Mouse (Mus musculus): Measurements from ENCODE around the gene Slc35f4. TPM values are rescaled to one million over a fixed set of nuclear protein-coding genes. Genes with fewer than 3 reads are reported as not detected.

The Slc35f4 gene
- polyA plus RNA-seq (2015; fragmentation: Nextera tagmentation; extraction: Ambion mirVana): 19.2 and 23.3 TPM in 2 replicates

DNA sequence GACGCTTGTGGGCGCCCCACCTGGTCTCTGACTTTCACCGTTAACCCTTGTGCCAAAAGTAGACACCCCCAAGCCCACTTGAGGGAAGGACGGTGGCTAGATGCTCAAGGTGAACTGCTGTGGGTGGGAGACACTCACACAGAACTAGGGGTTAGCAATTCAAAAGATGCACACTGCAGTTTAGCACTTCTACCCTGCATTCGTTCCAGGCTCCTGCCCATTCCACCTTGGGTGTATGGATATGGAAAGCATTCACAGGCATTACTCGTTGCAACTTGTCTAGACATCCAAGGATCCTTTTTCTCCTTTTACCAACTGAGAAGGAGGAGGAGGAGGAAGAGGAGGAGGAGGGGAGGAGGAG, at the start of gene Slc35f4:
TSS of gene Slc35f4 (minus strand) at position 116 of the 361 bp plus-strand sequence.
- 5% methylated on average over 6 of the region's 6 CpGs for WGBS
- peak within 1 kb of the TSS; percentile 76 for H3K27ac ChIP-seq (ENCODE audit: low read length)

DNA sequence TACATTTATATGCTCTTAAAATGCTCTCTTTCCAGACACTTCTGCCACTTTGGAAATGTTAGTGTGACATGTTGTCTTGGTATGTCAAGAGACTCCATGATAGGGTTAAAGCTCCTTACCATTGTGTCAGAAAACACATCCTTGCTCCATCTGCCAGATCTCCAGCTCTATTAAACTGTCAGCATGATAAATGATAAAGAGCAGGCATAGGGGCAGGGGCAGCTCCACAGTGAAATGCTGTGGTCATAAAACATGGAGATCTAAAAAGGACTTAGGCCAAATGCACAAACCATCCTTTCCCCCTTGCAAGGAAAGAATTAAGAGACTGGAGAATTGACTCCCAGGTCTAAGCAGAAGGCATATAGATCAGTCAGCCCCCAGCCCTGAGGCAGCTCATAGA, 42.5 kb upstream of the Slc35f4 start:
- Histone ChIP-seq H3K27me3 (ENCODE audit: control insufficient read depth, insufficient read depth, low read depth, low read length) (no peaks in the 10 kb centered on the region), H3K4me2 (ENCODE audit: low read length) (no peak overlapping the region), H3K9ac (ENCODE audit: low read depth, low read length) (no peak overlapping the region), H3K27ac (ENCODE audit: low read length) (no peak overlapping the region), H3K36me3 (ENCODE audit: control insufficient read depth, insufficient read depth, low read length) (no peaks in the 10 kb centered on the region), H3K9me3 (replicated peaks; ENCODE audit: control insufficient read depth, low read length, poor library complexity, severe bottlenecking) (no peaks in the 10 kb centered on the region), H3K4me3 (ENCODE audit: low read depth, low read length) (no peak overlapping the region), H3K4me1 (ENCODE audit: control insufficient read depth, insufficient read depth, low read length) (no peaks in the 10 kb centered on the region)
- ATAC-seq: no peak

More for the DNA sequence above, at the start of gene Slc35f4:
- H3K4me1 ChIP-seq (ENCODE audit: control insufficient read depth, insufficient read depth, low read length): peaks cover 6% of the 10 kb centered on the region
- ATAC-seq: peak; percentile 73; the same call in 1 of the 2 replicates
- peak within 1 kb of the TSS; percentile 82 for H3K4me2 ChIP-seq (ENCODE audit: low read length)
- no peaks in the 10 kb centered on the region for H3K9me3 ChIP-seq (replicated peaks; ENCODE audit: control insufficient read depth, low read length, poor library complexity, severe bottlenecking)
- peak within 1 kb of the TSS; percentile 82 for H3K9ac ChIP-seq (ENCODE audit: low read depth, low read length)
- no peaks in the 10 kb centered on the region for H3K36me3 ChIP-seq (ENCODE audit: control insufficient read depth, insufficient read depth, low read length)
- H3K4me3 ChIP-seq (ENCODE audit: low read depth, low read length): peak within 1 kb of the TSS; percentile 63
- H3K27me3 ChIP-seq (ENCODE audit: control insufficient read depth, insufficient read depth, low read depth, low read length): no peaks in the 10 kb centered on the region; the same call in 1 of the 2 replicates

DNA sequence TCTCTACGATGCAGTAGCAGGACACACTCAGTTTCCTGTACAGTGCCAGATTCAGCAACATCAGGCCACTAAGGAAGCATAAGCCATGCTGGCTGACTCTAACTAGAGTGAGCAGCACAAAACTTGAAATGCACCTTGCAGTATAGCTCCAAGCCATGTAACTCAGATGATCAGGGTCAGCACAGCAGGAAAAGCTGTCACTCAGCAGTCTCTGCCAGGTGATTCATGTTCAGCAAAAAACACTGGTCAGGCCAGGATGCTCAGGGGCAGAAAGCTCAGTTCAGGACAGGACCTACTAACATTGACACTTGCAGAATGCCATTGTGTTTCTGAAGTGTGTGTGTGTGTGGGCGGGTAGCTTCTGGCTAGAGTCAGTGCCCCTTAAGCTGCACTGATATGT, 34.9 kb upstream of the Slc35f4 start:
- no peak for ATAC-seq
- Histone ChIP-seq H3K27me3 (ENCODE audit: control insufficient read depth, insufficient read depth, low read depth, low read length) (no peaks in the 10 kb centered on the region), H3K27ac (ENCODE audit: low read length) (no peak overlapping the region), H3K36me3 (ENCODE audit: control insufficient read depth, insufficient read depth, low read length) (no peaks in the 10 kb centered on the region), H3K4me3 (ENCODE audit: low read depth, low read length) (no peak overlapping the region), H3K4me2 (ENCODE audit: low read length) (no peak overlapping the region), H3K9ac (ENCODE audit: low read depth, low read length) (no peak overlapping the region), H3K9me3 (replicated peaks; ENCODE audit: control insufficient read depth, low read length, poor library complexity, severe bottlenecking) (no peaks in the 10 kb centered on the region), H3K4me1 (ENCODE audit: control insufficient read depth, insufficient read depth, low read length) (peaks cover 2% of the 10 kb centered on the region; the same call in 1 of the 2 replicates)
- WGBS: 81% methylated on average over 2 of the region's 2 CpGs

DNA sequence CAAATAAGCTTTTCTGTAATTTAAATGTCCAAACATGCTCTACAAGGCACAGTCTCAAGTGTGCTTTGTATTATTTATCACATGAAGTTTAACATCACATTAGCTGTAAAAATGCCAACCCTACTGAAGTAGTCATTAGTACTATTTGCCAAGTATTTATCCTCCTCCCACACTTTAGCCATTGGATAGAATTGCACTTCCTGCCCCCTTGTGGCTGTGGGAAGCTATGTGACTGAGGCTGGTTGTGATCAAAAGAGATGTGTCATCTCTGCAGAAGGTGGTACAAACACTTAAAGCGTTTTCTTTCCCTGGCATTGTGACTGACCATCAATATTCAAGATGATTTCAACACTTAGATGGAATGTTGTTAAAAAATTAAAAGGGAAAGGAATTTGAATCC, 14.3 kb upstream of the Slc35f4 start:
- 40% methylated on average over 1 of the region's 1 CpGs for WGBS
- Histone ChIP-seq H3K27me3 (ENCODE audit: control insufficient read depth, insufficient read depth, low read depth, low read length) (no peaks in the 10 kb centered on the region), H3K9me3 (replicated peaks; ENCODE audit: control insufficient read depth, low read length, poor library complexity, severe bottlenecking) (no peaks in the 10 kb centered on the region)

DNA sequence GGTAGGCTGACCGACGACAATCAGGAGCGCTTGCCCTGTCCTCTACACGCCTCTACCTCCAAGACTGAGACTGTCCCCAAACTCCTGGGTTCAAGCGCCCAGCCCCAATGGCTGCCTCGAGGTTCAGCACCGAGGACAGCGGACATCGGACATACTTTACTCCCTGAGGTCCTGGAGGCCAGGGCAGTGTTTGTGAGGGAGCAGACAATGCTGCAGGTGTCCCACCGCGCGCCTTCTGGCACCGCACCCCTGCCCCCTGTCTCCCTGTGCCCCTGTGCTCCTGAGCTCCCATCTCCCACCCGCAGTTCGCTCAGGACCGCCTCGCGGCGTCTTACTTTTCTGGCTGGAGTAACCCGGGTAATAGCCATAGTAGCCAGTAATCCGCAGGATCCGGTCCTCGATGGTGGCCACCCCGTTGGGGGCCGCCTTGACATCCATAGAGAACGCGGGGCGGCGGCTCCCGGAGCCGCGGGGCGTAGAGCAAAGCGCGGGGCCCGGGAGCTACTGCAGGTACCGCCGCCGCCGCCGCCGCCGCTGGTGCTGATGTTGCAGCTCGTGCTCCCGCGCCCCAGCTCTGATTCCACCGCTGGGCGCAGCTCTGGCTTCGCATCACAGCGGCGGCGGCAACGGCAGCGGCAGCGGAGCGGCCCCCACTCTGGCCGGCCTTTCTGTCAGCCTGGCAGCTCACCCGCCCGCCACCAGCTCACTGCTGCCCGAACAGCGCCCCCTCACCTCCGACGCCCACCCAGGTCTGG, 493 bp downstream of the Slc35f4 start:
- under 1% methylated on average over 52 of the region's 63 CpGs for WGBS
- H3K27ac ChIP-seq (ENCODE audit: low read length): peak overlapping the region; percentile 76

More for the DNA sequence above, 14.3 kb upstream of the Slc35f4 start:
- H3K9ac ChIP-seq (ENCODE audit: low read depth, low read length): no peak overlapping the region
- H3K27ac ChIP-seq (ENCODE audit: low read length): no peak overlapping the region
- H3K4me3 ChIP-seq (ENCODE audit: low read depth, low read length): no peak overlapping the region
- H3K4me2 ChIP-seq (ENCODE audit: low read length): no peak overlapping the region
- H3K4me1 ChIP-seq (ENCODE audit: control insufficient read depth, insufficient read depth, low read length): no peaks in the 10 kb centered on the region
- H3K36me3 ChIP-seq (ENCODE audit: control insufficient read depth, insufficient read depth, low read length): no peaks in the 10 kb centered on the region
- no peak for ATAC-seq

DNA sequence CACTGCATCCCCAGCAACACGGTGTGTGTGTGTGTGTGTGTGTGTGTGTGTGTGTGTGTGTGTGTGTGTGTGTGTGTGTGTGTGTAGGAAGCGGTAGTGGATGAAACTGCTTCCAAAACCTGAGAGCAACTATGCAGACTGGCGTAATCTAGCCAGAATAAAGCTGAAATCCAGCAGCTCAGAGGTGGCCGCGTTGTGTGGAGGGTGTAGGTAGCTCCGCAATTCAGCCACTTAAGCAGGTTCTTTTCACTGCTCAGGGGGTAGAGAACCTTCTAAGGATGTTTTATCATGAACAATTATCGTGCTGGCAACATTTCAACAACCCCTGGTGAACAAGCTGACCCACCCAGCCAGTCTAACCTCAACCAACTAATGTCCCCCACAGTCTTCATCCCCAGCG, 1.2 kb downstream of the Slc35f4 start:
- Histone ChIP-seq H3K36me3 (ENCODE audit: control insufficient read depth, insufficient read depth, low read length) (no peaks in the 10 kb centered on the region), H3K9ac (ENCODE audit: low read depth, low read length) (peak overlapping the region; percentile 82), H3K4me1 (ENCODE audit: control insufficient read depth, insufficient read depth, low read length) (peaks cover 6% of the 10 kb centered on the region), H3K4me2 (ENCODE audit: low read length) (peak overlapping the region; percentile 82), H3K27ac (ENCODE audit: low read length) (peak overlapping the region; percentile 76; the same call in 1 of the 2 replicates), H3K27me3 (ENCODE audit: control insufficient read depth, insufficient read depth, low read depth, low read length) (no peaks in the 10 kb centered on the region; the same call in 1 of the 2 replicates), H3K9me3 (replicated peaks; ENCODE audit: control insufficient read depth, low read length, poor library complexity, severe bottlenecking) (no peaks in the 10 kb centered on the region), H3K4me3 (ENCODE audit: low read depth, low read length) (peak overlapping the region; percentile 63)
- 54% methylated on average over 8 of the region's 8 CpGs for WGBS
- 0 out of 2 replicates have a peak, but pooled peaks have one; percentile 43 for ATAC-seq

More for the DNA sequence above, 493 bp downstream of the Slc35f4 start:
- Histone ChIP-seq H3K4me1 (ENCODE audit: control insufficient read depth, insufficient read depth, low read length) (peaks cover 6% of the 10 kb centered on the region), H3K9ac (ENCODE audit: low read depth, low read length) (peak overlapping the region; percentile 82), H3K27me3 (ENCODE audit: control insufficient read depth, insufficient read depth, low read depth, low read length) (no peaks in the 10 kb centered on the region; the same call in 1 of the 2 replicates), H3K4me2 (ENCODE audit: low read length) (peak overlapping the region; percentile 82), H3K4me3 (ENCODE audit: low read depth, low read length) (peak overlapping the region; percentile 63), H3K9me3 (replicated peaks; ENCODE audit: control insufficient read depth, low read length, poor library complexity, severe bottlenecking) (no peaks in the 10 kb centered on the region), H3K36me3 (ENCODE audit: control insufficient read depth, insufficient read depth, low read length) (no peaks in the 10 kb centered on the region)
- ATAC-seq: peak; percentile 88

DNA sequence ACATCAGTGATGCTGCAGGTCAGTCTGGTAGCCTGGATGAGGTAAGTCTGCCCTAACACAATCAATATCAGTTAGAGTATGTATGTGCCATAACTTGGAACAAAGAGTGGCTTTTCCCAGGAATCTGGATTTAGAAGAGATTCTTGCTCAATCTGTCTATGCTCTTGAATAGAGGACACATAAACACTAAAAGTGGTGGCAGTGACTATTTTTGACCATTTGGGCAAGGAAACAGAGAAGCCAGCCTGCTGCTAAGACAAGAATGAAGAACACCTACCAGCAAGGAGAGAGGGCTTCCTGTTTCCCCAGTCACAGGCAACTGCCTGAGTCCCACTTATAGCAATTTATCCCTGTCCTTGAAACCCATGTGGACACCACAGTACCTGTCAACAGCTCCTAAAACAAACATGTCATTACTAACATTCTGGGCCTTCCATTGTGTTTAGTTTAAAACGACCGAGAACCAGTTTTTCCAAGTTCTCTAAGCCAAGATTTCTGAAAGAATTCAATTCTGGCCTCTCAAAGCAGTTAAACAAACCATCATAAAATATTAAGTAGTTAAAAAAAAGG, 10.7 kb downstream of the Slc35f4 start:
- Histone ChIP-seq H3K4me3 (ENCODE audit: low read depth, low read length) (no peak overlapping the region), H3K4me1 (ENCODE audit: control insufficient read depth, insufficient read depth, low read length) (no peaks in the 10 kb centered on the region), H3K27ac (ENCODE audit: low read length) (no peak overlapping the region), H3K9ac (ENCODE audit: low read depth, low read length) (no peak overlapping the region), H3K36me3 (ENCODE audit: control insufficient read depth, insufficient read depth, low read length) (no peaks in the 10 kb centered on the region), H3K9me3 (replicated peaks; ENCODE audit: control insufficient read depth, low read length, poor library complexity, severe bottlenecking) (no peaks in the 10 kb centered on the region), H3K4me2 (ENCODE audit: low read length) (no peak overlapping the region), H3K27me3 (ENCODE audit: control insufficient read depth, insufficient read depth, low read depth, low read length) (no peaks in the 10 kb centered on the region)
- 90% methylated on average over 2 of the region's 2 CpGs for WGBS
- no peak for ATAC-seq

DNA sequence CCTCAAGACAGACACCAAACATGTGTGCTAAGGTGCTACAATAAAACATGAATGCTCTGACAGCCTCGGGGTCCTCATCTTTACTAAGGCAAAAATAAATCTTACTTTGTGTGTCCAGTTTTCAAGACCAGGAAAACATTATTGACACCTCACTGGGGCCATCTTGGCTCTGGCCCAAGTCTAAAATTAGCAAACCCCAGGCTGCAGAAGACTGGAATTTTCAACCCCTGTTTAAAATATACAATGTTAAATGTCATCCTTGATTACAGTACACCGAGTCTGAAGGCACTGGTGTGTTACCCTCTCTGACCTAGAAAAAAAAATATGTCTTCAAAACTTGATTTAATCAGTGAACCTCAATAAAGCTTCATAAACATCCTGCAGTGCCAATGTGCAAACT, 11.7 kb downstream of the Slc35f4 start:
- Histone ChIP-seq H3K27me3 (ENCODE audit: control insufficient read depth, insufficient read depth, low read depth, low read length) (no peaks in the 10 kb centered on the region), H3K9me3 (replicated peaks; ENCODE audit: control insufficient read depth, low read length, poor library complexity, severe bottlenecking) (no peaks in the 10 kb centered on the region), H3K4me3 (ENCODE audit: low read depth, low read length) (no peak overlapping the region), H3K4me1 (ENCODE audit: control insufficient read depth, insufficient read depth, low read length) (no peaks in the 10 kb centered on the region), H3K36me3 (ENCODE audit: control insufficient read depth, insufficient read depth, low read length) (no peaks in the 10 kb centered on the region), H3K9ac (ENCODE audit: low read depth, low read length) (no peak overlapping the region), H3K4me2 (ENCODE audit: low read length) (no peak overlapping the region), H3K27ac (ENCODE audit: low read length) (no peak overlapping the region)
- ATAC-seq: no peak
- 77% methylated on average over 2 of the region's 2 CpGs for WGBS

DNA sequence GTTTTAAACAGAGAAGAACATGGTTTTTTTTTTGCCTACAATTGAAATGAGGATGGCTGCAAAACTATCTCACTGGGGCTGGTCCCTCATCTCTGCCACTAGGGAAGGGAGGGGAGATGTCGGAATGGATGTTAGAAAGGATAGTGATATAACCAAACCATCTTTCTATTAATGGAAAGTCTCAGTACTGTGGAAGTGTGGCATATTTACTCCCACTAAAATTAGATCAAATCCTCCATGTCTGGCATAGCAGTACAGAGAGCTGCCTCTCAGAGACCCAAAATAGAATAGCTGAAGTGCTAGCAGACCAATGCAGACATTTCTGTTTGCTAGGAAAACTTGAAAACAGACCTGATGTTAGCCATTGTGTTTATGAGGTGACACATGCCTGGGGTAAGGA, 30.7 kb downstream of the Slc35f4 start:
- no peaks in the 10 kb centered on the region for H3K9me3 ChIP-seq (replicated peaks; ENCODE audit: control insufficient read depth, low read length, poor library complexity, severe bottlenecking)
- no peak overlapping the region for H3K9ac ChIP-seq (ENCODE audit: low read depth, low read length)
- no peak overlapping the region for H3K27ac ChIP-seq (ENCODE audit: low read length)
- no peaks in the 10 kb centered on the region for H3K36me3 ChIP-seq (ENCODE audit: control insufficient read depth, insufficient read depth, low read length)
- WGBS: 88% methylated on average over 1 of the region's 1 CpGs
- no peak overlapping the region for H3K4me2 ChIP-seq (ENCODE audit: low read length)
- H3K4me3 ChIP-seq (ENCODE audit: low read depth, low read length): no peak overlapping the region
- ATAC-seq: no peak
- no peaks in the 10 kb centered on the region for H3K4me1 ChIP-seq (ENCODE audit: control insufficient read depth, insufficient read depth, low read length)
- H3K27me3 ChIP-seq (ENCODE audit: control insufficient read depth, insufficient read depth, low read depth, low read length): no peaks in the 10 kb centered on the region
